Mouse (Mus musculus) kidney, adult 2 months (tissue): Measurements from ENCODE around the gene Mff.
A peak's percentile ranks its signal among the peaks of the same experiment; 100 is the strongest.

ENCODE experiments used
- CTCF ChIP-seq: fragments of 200-500 bp; conservative IDR thresholded peaks from 2 replicates; pipeline ENCODE4 v1.5.1; 2011; ENCODE audit warnings: low read depth, mild to moderate bottlenecking, control low read depth, low read length, moderate library complexity, mixed read lengths; ENCODE audit not compliant: insufficient read depth, insufficient read length
- POLR2A ChIP-seq: fragments of 200-500 bp; IDR thresholded peaks from one replicate; pipeline ENCODE4 v1.6.1; 2011; ENCODE audit warnings: low read depth, low read length, control low read depth

DNA sequence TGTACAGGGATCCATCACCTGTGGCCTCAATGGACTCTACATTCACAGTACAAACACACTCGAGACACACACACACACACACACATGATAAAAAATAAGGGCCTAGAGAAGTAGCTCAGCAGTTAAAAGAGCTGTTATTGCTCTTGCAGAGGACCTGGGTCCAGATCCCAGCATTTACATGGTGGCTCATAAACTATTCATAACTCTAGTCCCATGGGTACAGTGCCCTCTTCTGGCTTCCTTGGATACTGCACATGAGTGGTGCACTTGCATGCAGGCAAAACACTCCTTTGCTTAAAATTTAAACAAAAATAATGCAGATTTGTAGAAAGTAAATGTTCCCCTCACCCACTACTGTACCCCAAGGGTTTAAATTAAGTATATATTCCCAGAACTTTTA lies 34.8 kb downstream of the Mff start:
- TF ChIP-seq CTCF, result peak; percentile 29; the same call in 1 of the 2 replicates
- no peak for TF ChIP-seq POLR2A
